Mouse (Mus musculus) stomach, postnatal 0 days (tissue): ENCODE measurements at regions not wholly inside any gene's neighbourhood (a gene's known extent, or its start where the extent isn't known, plus 50 kb on each side); places are given as distances from the start of the nearest gene placed in this dataset.

Source experiments
- CTCF ChIP-seq: IDR thresholded peaks from 2 replicates; pipeline ENCODE4 v1.5.1; 2016; ENCODE audit warnings: antibody characterized with exemption, low read depth, mild to moderate bottlenecking, moderate library complexity
- EP300 ChIP-seq: optimal IDR thresholded peaks from 2 replicates; pipeline ENCODE3; 2016; ENCODE audit warnings: antibody characterized with exemption

- no peak for TF ChIP-seq CTCF
- TF ChIP-seq EP300: no peak
Observed at GRCm38 (mm10) chr9:9342456-9343185, 103.7 kb upstream of the Arhgap42 start.
